Mouse (Mus musculus): Measurements from ENCODE around the gene Phf19. TPM values are rescaled to one million over a fixed set of nuclear protein-coding genes. Genes with fewer than 3 reads are reported as not detected.

Phf19 gene
- polyA plus RNA-seq, 1 experiment from 2014 or later, result 2.3 TPM

DNA sequence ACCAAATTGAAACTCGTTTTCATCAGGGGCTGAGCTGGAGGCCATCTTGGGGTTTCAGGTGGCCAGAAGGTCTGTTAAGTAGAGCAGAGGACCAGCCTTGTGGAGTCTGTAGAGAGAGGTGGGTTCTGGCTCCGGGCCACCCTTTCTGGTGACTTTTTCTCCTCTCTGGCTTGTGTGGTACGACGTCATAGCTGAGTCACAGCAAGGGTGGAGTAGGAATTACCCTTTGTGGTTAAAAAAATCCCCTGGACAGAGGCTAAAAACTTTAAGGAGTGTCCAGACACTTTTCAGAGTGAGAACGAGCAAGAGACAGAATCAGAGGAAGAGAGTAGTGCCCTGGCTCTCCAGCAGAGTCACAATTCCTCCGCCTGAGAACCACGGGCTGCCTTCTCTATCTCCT, 44.2 kb upstream of the Phf19 start:
- Histone ChIP-seq H3K9ac (ENCODE audit: low read depth, low read length) (no peak overlapping the region), H3K27ac (ENCODE audit: low read depth, low read length) (no peak overlapping the region), H3K4me3 (ENCODE audit: low read depth, low read length) (no peak overlapping the region), H3K36me3 (ENCODE audit: control insufficient read depth, insufficient read depth, low read length) (no peaks in the 10 kb centered on the region), H3K4me2 (replicated peaks; ENCODE audit: low read depth, low read length) (no peak overlapping the region), H3K9me3 (ENCODE audit: control insufficient read depth, low read length) (no peaks in the 10 kb centered on the region), H3K27me3 (ENCODE audit: control insufficient read depth, insufficient read depth, low read length) (no peaks in the 10 kb centered on the region), H3K4me1 (replicated peaks; ENCODE audit: control insufficient read depth, insufficient read depth, low read length) (no peaks in the 10 kb centered on the region)
- WGBS, result 73% methylated on average over 7 of the region's 7 CpGs
- DNase-seq (ENCODE audit: low spot score), result no peak
- no peak for ATAC-seq (ENCODE audit: low FRiP score)

DNA sequence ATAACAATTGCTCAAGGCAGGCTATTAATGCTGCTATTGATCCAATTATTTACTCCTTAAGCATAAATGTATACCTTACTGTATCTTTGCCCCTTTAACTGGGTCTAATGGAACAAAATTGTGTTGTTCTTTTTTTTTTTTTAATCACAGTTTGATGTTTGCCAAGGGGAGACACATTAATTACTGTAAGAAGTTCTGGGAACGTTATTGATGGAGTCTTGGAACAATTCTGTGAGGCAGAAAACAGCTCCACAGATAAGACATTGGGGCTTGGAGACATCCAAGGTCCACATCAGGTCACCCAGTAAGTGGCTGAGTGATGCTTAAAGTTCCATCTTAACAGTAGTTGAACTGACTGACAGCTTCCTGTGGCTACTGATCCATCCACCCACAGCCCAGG, 43.6 kb upstream of the Phf19 start:
- no peak overlapping the region for H3K9ac ChIP-seq (ENCODE audit: low read depth, low read length)

GRCm38 (mm10) chr2:34956941-34957340, 43.1 kb upstream of the Phf19 start:
- DNase-seq (ENCODE audit: low spot score) (no peak), ATAC-seq (ENCODE audit: low FRiP score) (no peak)
- H3K9me3 ChIP-seq (ENCODE audit: control insufficient read depth, low read length), result no peaks in the 10 kb centered on the region
- no peaks in the 10 kb centered on the region for H3K27me3 ChIP-seq (ENCODE audit: control insufficient read depth, insufficient read depth, low read length)
- no peak overlapping the region for H3K4me2 ChIP-seq (replicated peaks; ENCODE audit: low read depth, low read length)
- no peaks in the 10 kb centered on the region for H3K4me1 ChIP-seq (replicated peaks; ENCODE audit: control insufficient read depth, insufficient read depth, low read length)
- 72% methylated on average over 5 of the region's 5 CpGs for WGBS
- H3K27ac ChIP-seq (ENCODE audit: low read depth, low read length), result no peak overlapping the region
- no peak overlapping the region for H3K9ac ChIP-seq (ENCODE audit: low read depth, low read length)
- no peak overlapping the region for H3K4me3 ChIP-seq (ENCODE audit: low read depth, low read length)
- H3K36me3 ChIP-seq (ENCODE audit: control insufficient read depth, insufficient read depth, low read length), result no peaks in the 10 kb centered on the region

More for the DNA sequence above, 43.6 kb upstream of the Phf19 start:
- Histone ChIP-seq H3K4me2 (replicated peaks; ENCODE audit: low read depth, low read length) (no peak overlapping the region), H3K9me3 (ENCODE audit: control insufficient read depth, low read length) (no peaks in the 10 kb centered on the region), H3K4me3 (ENCODE audit: low read depth, low read length) (no peak overlapping the region), H3K36me3 (ENCODE audit: control insufficient read depth, insufficient read depth, low read length) (no peaks in the 10 kb centered on the region), H3K27me3 (ENCODE audit: control insufficient read depth, insufficient read depth, low read length) (no peaks in the 10 kb centered on the region), H3K27ac (ENCODE audit: low read depth, low read length) (no peak overlapping the region), H3K4me1 (replicated peaks; ENCODE audit: control insufficient read depth, insufficient read depth, low read length) (no peaks in the 10 kb centered on the region)
- ATAC-seq (ENCODE audit: low FRiP score) (no peak), DNase-seq (ENCODE audit: low spot score) (no peak)
- WGBS, result 85% methylated on average over 1 of the region's 1 CpGs

GRCm38 (mm10) chr2:34954344-34954743, 40.5 kb upstream of the Phf19 start:
- no peaks in the 10 kb centered on the region for H3K9me3 ChIP-seq (ENCODE audit: control insufficient read depth, low read length)
- no peaks in the 10 kb centered on the region for H3K36me3 ChIP-seq (ENCODE audit: control insufficient read depth, insufficient read depth, low read length)
- no peaks in the 10 kb centered on the region for H3K27me3 ChIP-seq (ENCODE audit: control insufficient read depth, insufficient read depth, low read length)
- H3K9ac ChIP-seq (ENCODE audit: low read depth, low read length), result no peak overlapping the region
- no peak for DNase-seq (ENCODE audit: low spot score)
- no peak overlapping the region for H3K4me2 ChIP-seq (replicated peaks; ENCODE audit: low read depth, low read length)
- H3K4me1 ChIP-seq (replicated peaks; ENCODE audit: control insufficient read depth, insufficient read depth, low read length), result no peaks in the 10 kb centered on the region
- H3K4me3 ChIP-seq (ENCODE audit: low read depth, low read length), result no peak overlapping the region
- H3K27ac ChIP-seq (ENCODE audit: low read depth, low read length), result no peak overlapping the region
- no peak for ATAC-seq (ENCODE audit: low FRiP score)

DNA sequence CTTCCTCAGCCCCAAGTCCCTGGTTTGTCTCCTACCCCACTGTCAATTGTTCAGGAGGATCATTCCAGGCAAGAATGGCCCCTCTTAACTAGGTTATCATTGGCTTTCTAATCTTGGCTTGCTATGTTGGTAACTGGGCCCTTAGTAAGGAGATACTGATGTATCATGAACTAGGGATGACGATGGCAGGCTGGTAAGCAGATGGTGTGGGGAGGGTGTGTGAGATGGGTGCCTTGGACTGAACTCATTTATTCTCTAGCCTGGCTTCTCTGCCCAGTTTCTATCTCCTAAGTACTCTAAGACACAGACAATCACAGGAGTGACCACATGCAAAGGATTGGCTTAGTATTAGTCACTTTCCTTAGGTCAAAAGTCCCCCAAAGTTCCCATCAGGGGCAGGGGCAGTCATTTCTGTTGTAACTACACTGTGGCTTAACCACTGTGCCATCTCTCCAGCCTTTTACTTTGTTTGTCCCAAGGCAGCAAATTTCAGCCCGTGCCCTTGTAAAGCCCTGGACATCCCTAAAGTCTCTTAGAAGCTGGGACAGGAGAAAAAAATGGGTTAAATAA, 39.8 kb upstream of the Phf19 start:
- DNase-seq (ENCODE audit: low spot score), result no peak
- no peaks in the 10 kb centered on the region for H3K36me3 ChIP-seq (ENCODE audit: control insufficient read depth, insufficient read depth, low read length)
- WGBS, result 80% methylated on average over 2 of the region's 2 CpGs

DNA sequence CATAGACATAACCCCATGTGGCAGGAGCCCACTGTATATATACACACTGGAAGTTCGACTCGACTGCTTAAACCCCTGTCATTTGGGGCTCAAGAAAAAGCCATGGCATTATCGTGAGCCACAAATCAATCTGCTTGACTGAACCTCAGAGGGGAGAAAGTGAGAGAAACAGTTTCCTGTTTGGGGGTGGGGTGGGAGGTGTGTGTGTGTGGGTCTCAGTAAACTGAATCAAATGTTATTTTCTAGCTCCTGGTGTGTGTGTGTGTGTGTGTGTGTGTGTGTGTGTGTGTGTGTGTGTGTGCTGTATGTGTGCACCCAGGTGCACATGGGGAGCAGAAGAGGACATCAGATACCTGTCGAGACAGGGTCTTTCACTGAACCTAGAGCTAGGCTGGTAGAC, 39.2 kb upstream of the Phf19 start:
- Histone ChIP-seq H3K9ac (ENCODE audit: low read depth, low read length) (no peak overlapping the region), H3K4me2 (replicated peaks; ENCODE audit: low read depth, low read length) (no peak overlapping the region), H3K9me3 (ENCODE audit: control insufficient read depth, low read length) (no peaks in the 10 kb centered on the region), H3K27ac (ENCODE audit: low read depth, low read length) (no peak overlapping the region), H3K27me3 (ENCODE audit: control insufficient read depth, insufficient read depth, low read length) (no peaks in the 10 kb centered on the region), H3K4me1 (replicated peaks; ENCODE audit: control insufficient read depth, insufficient read depth, low read length) (no peaks in the 10 kb centered on the region), H3K4me3 (ENCODE audit: low read depth, low read length) (no peak overlapping the region), H3K36me3 (ENCODE audit: control insufficient read depth, insufficient read depth, low read length) (no peaks in the 10 kb centered on the region)
- no peak for ATAC-seq (ENCODE audit: low FRiP score)
- WGBS, result 78% methylated on average over 4 of the region's 4 CpGs
- no peak for DNase-seq (ENCODE audit: low spot score)

More for the DNA sequence above, 39.8 kb upstream of the Phf19 start:
- no peaks in the 10 kb centered on the region for H3K4me1 ChIP-seq (replicated peaks; ENCODE audit: control insufficient read depth, insufficient read depth, low read length)
- H3K4me2 ChIP-seq (replicated peaks; ENCODE audit: low read depth, low read length), result no peak overlapping the region
- no peak overlapping the region for H3K27ac ChIP-seq (ENCODE audit: low read depth, low read length)
- no peaks in the 10 kb centered on the region for H3K9me3 ChIP-seq (ENCODE audit: control insufficient read depth, low read length)
- no peaks in the 10 kb centered on the region for H3K27me3 ChIP-seq (ENCODE audit: control insufficient read depth, insufficient read depth, low read length)
- no peak for ATAC-seq (ENCODE audit: low FRiP score)
- no peak overlapping the region for H3K9ac ChIP-seq (ENCODE audit: low read depth, low read length)
- no peak overlapping the region for H3K4me3 ChIP-seq (ENCODE audit: low read depth, low read length)

DNA sequence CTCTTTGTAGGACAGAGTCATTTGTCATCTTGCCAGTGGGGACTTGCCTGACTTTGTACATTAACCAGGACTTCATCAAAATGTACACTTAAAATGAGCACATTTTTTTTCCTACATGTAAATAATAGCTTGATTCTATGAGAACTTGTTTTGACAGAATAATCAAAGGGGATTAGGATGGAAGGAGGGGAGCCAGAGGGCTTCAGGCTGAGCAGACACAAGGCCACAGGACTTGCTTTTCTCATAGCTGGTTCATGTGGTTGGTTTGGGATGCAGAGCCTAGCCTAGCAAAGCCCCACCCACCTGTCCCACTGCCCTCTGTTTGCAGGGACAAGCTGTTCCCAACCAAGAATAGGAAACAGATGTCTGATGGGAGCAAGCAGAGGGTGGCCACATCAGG, 37.6 kb upstream of the Phf19 start:
- no peak overlapping the region for H3K4me3 ChIP-seq (ENCODE audit: low read depth, low read length)
- H3K4me2 ChIP-seq (replicated peaks; ENCODE audit: low read depth, low read length), result no peak overlapping the region
- no peaks in the 10 kb centered on the region for H3K36me3 ChIP-seq (ENCODE audit: control insufficient read depth, insufficient read depth, low read length)
- H3K4me1 ChIP-seq (replicated peaks; ENCODE audit: control insufficient read depth, insufficient read depth, low read length), result no peaks in the 10 kb centered on the region
- no peaks in the 10 kb centered on the region for H3K9me3 ChIP-seq (ENCODE audit: control insufficient read depth, low read length)
- H3K9ac ChIP-seq (ENCODE audit: low read depth, low read length), result no peak overlapping the region
- no peak for ATAC-seq (ENCODE audit: low FRiP score)
- H3K27ac ChIP-seq (ENCODE audit: low read depth, low read length), result no peak overlapping the region
- no peak for DNase-seq (ENCODE audit: low spot score)
- no peaks in the 10 kb centered on the region for H3K27me3 ChIP-seq (ENCODE audit: control insufficient read depth, insufficient read depth, low read length)

DNA sequence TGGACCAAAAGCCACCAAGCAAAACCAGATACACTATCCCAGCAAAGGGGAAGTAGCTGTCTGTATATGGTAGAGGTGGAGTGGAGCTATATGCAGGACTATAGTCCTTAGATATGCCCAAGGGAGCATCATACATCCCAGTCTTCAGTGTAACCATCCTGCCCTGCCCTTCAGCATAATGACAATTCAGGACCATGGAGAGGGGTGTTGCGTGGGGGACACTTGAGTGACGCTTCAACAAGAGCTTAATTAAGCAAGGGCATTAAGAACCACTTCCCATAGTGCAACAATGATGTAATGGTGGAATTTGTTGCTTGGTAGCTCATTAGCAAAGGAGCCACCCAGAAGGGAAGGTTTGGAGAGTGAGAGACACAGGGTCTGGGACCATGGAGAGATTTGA, 34.8 kb upstream of the Phf19 start:
- no peaks in the 10 kb centered on the region for H3K27me3 ChIP-seq (ENCODE audit: control insufficient read depth, insufficient read depth, low read length)
- ATAC-seq (ENCODE audit: low FRiP score) (no peak), DNase-seq (ENCODE audit: low spot score) (no peak)
- H3K4me3 ChIP-seq (ENCODE audit: low read depth, low read length), result no peak overlapping the region
- 50% methylated on average over 2 of the region's 2 CpGs for WGBS
- H3K9me3 ChIP-seq (ENCODE audit: control insufficient read depth, low read length), result no peaks in the 10 kb centered on the region
- H3K36me3 ChIP-seq (ENCODE audit: control insufficient read depth, insufficient read depth, low read length), result no peaks in the 10 kb centered on the region
- H3K4me1 ChIP-seq (replicated peaks; ENCODE audit: control insufficient read depth, insufficient read depth, low read length), result no peaks in the 10 kb centered on the region
- no peak overlapping the region for H3K27ac ChIP-seq (ENCODE audit: low read depth, low read length)
- H3K4me2 ChIP-seq (replicated peaks; ENCODE audit: low read depth, low read length), result no peak overlapping the region
- no peak overlapping the region for H3K9ac ChIP-seq (ENCODE audit: low read depth, low read length)

DNA sequence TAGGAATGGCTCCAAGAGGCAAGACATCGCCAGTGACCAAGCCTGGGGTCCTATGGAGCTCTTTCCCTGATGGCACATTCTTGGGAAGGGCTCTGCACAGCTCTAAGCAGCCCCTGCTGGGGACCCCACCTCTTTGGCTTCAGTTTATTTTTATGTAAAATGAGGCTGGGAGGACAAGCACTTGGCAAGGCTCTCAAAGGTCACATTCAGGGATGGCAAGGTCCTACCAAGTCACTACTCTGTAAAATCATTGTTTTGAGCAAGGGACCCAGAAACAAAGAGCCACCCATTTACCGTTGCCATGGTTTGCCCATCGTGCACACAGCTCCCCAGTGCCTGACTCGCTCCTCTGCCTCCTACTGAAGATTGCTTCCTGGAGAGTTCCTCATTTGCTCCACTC, 32.2 kb upstream of the Phf19 start:
- Histone ChIP-seq H3K4me1 (replicated peaks; ENCODE audit: control insufficient read depth, insufficient read depth, low read length) (no peaks in the 10 kb centered on the region), H3K36me3 (ENCODE audit: control insufficient read depth, insufficient read depth, low read length) (no peaks in the 10 kb centered on the region), H3K4me3 (ENCODE audit: low read depth, low read length) (no peak overlapping the region), H3K9ac (ENCODE audit: low read depth, low read length) (no peak overlapping the region), H3K27me3 (ENCODE audit: control insufficient read depth, insufficient read depth, low read length) (no peaks in the 10 kb centered on the region), H3K9me3 (ENCODE audit: control insufficient read depth, low read length) (no peaks in the 10 kb centered on the region), H3K27ac (ENCODE audit: low read depth, low read length) (no peak overlapping the region), H3K4me2 (replicated peaks; ENCODE audit: low read depth, low read length) (no peak overlapping the region)
- no peak for DNase-seq (ENCODE audit: low spot score)
- ATAC-seq (ENCODE audit: low FRiP score), result no peak
- 42% methylated on average over 4 of the region's 4 CpGs for WGBS
